Mouse (Mus musculus): ENCODE results near the gene Rdh1.

- TF ChIP-seq CTCF (IDR thresholded peaks at IDR 0.05): no peak
- TF ChIP-seq EP300 (IDR thresholded peaks at IDR 0.05): no peak
Measured at GRCm38 (mm10) chr10:127739661-127740161, 19.8 kb upstream of the Rdh1 start.

Measured in lung, postnatal 0 days (tissue).